Mouse (Mus musculus): ENCODE data around the gene Slc22a5.

Gene Slc22a5

GRCm38 (mm10) chr11:53891505-53892451 is at the start of gene Slc22a5:
TSS of gene Slc22a5 (minus strand) at chr11:53891660.
- peak; percentile 92 to 97 for DNase-seq (ENCODE audit: low spot score in 2 of 2)

GRCm38 (mm10) chr11:53931944-53932318 is 40.5 kb upstream of the Slc22a5 start:
- DNase-seq (ENCODE audit: low spot score in 2 of 2) = peak in 1 of 2 experiments; percentile 3

GRCm38 (mm10) chr11:53931091-53931943 is 39.9 kb upstream of the Slc22a5 start:
- peak; percentile 39 to 63 for DNase-seq (ENCODE audit: low spot score in 2 of 2)

GRCm38 (mm10) chr11:53929741-53930140 is 38.3 kb upstream of the Slc22a5 start:
- no peak for DNase-seq (ENCODE audit: low spot score in 2 of 2)

- DNase-seq (ENCODE audit: low spot score in 2 of 2) = no peak
Measured at GRCm38 (mm10) chr11:53928585-53928984, 37.1 kb upstream of the Slc22a5 start.

- no peak for DNase-seq (ENCODE audit: low spot score in 2 of 2)
Measured at GRCm38 (mm10) chr11:53926303-53926702, 34.8 kb upstream of the Slc22a5 start.

- DNase-seq (ENCODE audit: low spot score in 2 of 2) = no peak
Measured at GRCm38 (mm10) chr11:53918851-53919250, 27.4 kb upstream of the Slc22a5 start.

GRCm38 (mm10) chr11:53911011-53911410 is 19.6 kb upstream of the Slc22a5 start:
- no peak for DNase-seq (ENCODE audit: low spot score in 2 of 2)

- no peak for DNase-seq (ENCODE audit: low spot score in 2 of 2)
Measured at GRCm38 (mm10) chr11:53908686-53909085, 17.2 kb upstream of the Slc22a5 start.

GRCm38 (mm10) chr11:53904534-53904925 is 13.1 kb upstream of the Slc22a5 start:
- no peak for DNase-seq (ENCODE audit: low spot score in 2 of 2)

GRCm38 (mm10) chr11:53903781-53904533 is 12.5 kb upstream of the Slc22a5 start:
- DNase-seq (ENCODE audit: low spot score in 2 of 2) = no peak

GRCm38 (mm10) chr11:53902741-53903140 is 11.3 kb upstream of the Slc22a5 start:
- DNase-seq (ENCODE audit: low spot score in 2 of 2) = no peak

- DNase-seq (ENCODE audit: low spot score in 2 of 2) = no peak
Measured at GRCm38 (mm10) chr11:53900991-53901390, 9.5 kb upstream of the Slc22a5 start.

GRCm38 (mm10) chr11:53899981-53900380 is 8.5 kb upstream of the Slc22a5 start:
- no peak for DNase-seq (ENCODE audit: low spot score in 2 of 2)

GRCm38 (mm10) chr11:53899004-53899403 is 7.5 kb upstream of the Slc22a5 start:
- DNase-seq (ENCODE audit: low spot score in 2 of 2) = no peak

GRCm38 (mm10) chr11:53896935-53897334 is 5.5 kb upstream of the Slc22a5 start:
- DNase-seq (ENCODE audit: low spot score in 2 of 2) = no peak

- DNase-seq (ENCODE audit: low spot score in 2 of 2) = no peak
Measured at GRCm38 (mm10) chr11:53893451-53893850, 2.0 kb upstream of the Slc22a5 start.

- no peak for DNase-seq (ENCODE audit: low spot score in 2 of 2)
Measured at GRCm38 (mm10) chr11:53892716-53893416, 1.4 kb upstream of the Slc22a5 start.

GRCm38 (mm10) chr11:53890906-53891504 is 455 bp downstream of the Slc22a5 start:
- peak in 1 of 2 experiments; percentile 25 for DNase-seq (ENCODE audit: low spot score in 2 of 2)

GRCm38 (mm10) chr11:53890225-53890624 is 1.2 kb downstream of the Slc22a5 start:
- no peak for DNase-seq (ENCODE audit: low spot score in 2 of 2)

Data from cerebellum, postnatal 4 days (tissue).